Mouse (Mus musculus) skeletal muscle tissue, postnatal 0 days (tissue): Measurements from ENCODE around the gene Fggy. TPM values are rescaled to one million over a fixed set of nuclear protein-coding genes. Genes with fewer than 3 reads are reported as not detected.

ENCODE experiments used
- polyA plus RNA-seq: library from polyadenylated mRNA; unstranded; fragments of >200 nt; fragmentation: Nextera tagmentation; extraction: Ambion mirVana; gene quantifications from 2 replicates; pipeline ENCODE4 v1.2.1, GENCODE M21; 2015

Gene Fggy
- 10.8 and 11.8 TPM in 2 replicates for polyA plus RNA-seq

GRCm38 (mm10) chr4:95557333-95557956 is at the start of gene Fggy:
TSS of gene Fggy (plus strand) at chr4:95557507.

DNA sequence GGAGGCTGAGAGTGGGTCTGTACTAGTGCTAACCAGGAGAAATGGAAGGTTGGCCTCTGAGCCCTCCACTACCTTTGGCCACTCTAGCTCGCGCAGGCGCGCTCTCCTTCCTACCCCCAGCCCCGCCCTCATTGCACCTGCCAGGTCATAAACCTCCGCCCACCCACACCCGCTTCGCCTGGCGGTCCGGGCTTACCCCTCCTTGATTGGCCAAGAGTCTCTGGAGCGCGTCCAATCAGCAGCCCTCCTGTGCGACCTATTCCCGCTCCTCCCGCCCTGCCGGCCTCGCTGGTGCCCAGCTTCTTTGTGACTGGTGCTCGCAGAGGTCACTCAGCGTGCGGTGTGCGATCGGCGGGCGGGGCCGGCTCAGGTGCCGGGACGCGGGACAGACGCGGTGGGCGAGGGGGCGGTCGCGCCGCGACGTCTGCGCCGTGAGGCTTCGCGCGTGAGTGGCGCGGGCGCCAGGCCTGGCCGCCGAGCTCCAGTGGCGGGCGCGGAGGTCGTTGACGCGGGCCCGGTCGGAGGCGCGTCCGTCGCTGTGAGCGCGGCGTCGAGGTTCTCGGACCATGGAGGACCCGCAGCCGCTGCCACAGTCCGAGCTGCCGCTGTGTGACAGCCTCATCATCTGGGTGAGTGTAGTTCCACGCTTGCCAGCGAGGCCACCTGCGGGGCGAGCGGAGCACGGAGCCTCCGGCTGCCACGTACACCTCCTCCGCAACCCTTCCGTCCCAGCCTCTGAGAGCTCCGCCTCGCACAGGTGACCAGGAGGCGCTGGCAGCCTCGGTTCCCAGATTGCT is 409.8 kb downstream of the Fggy start, which contains the start of gene Hook1:
TSS of gene Hook1 (plus strand) at position 313 of the 797 bp plus-strand sequence.

